Mouse (Mus musculus) stomach, postnatal 0 days (tissue): ENCODE measurements around the gene Abl1.

Experiments
- CTCF ChIP-seq: IDR thresholded peaks from 2 replicates; pipeline ENCODE4 v1.5.1; 2016; ENCODE audit warnings: antibody characterized with exemption, low read depth, mild to moderate bottlenecking, moderate library complexity
- EP300 ChIP-seq: optimal IDR thresholded peaks from 2 replicates; pipeline ENCODE3; 2016; ENCODE audit warnings: antibody characterized with exemption

- TF ChIP-seq CTCF (no peak), EP300 (no peak)
These were observed 73.4 kb downstream of the Abl1 start for GRCm38 (mm10) chr2:31761585-31761984.
